11 mouse cellular contexts compared by ENCODE assay signal in the genomic region with DNA sequence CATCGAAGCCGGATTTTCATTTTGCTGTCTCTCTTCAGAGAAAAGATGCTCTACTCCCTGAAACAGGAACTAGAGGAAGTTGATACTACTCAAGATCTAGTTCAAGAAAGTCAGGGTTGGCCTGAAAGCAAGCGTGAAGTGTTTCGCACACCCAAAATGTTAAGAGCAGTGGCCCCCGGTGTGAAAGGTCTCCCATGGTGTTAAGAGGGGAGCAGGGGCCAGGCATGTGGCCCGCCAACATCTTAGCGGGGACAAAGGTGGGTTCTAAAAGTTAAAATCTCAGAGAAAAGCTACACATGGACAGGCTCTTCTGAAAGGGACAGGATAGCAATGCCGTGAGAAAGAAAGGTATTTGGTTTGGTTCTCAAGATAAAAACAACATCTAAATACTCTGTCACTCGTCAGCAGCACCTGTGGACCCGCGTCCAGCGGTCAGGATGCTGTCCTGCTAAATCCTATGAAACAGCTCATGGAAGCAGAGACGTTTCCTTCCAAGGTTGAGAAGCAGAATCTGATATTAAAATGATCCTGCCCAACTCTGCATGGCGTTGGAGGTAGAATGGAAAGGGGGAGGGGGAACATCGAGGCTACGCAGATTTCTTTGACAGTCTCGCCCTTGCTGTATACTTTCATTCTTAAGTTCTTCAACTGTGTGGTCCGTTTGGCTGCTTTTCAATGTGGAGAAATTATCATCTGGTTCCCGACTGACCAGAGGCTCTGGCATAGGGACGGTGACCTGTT. TPM values are rescaled to one million over a fixed set of nuclear protein-coding genes. Genes with fewer than 3 reads are reported as not detected.
A peak's percentile ranks its signal among the peaks of the same experiment; 100 is the strongest.
DNase-seq lines count a peak whose midpoint lies in the region; ATAC-seq and TF ChIP-seq lines count a peak whose summit lies in the region.
"Had no signal": no experiment of that assay in that cellular context is flagged by ENCODE, and none has a peak within 500 bp of the region (broad histone marks: within the 10 kb centered on the region; RNA-seq: fewer than 3 reads in every experiment).

No protein-coding gene starts in this region.

- DNase-seq in kidney, adult 8-10 months: no peak
- no peak for DNase-seq in liver, embryonic 14.5 days (ENCODE audit: low read depth in 3 of 3, low spot score in 3 of 3)
- DNase-seq in hindbrain, embryonic 10.5 days (ENCODE audit: low spot score): no peak
- no peak for DNase-seq in cerebellum, adult 9-11 months
- DNase-seq in right cerebral cortex, postnatal 4 days: no peak

- H3K4me3 ChIP-seq in kidney, embryonic 16.5 days (ENCODE audit: low read length): no peak overlapping the region
- H3K4me3 ChIP-seq in bone marrow macrophage, adult 2 months (ENCODE audit: insufficient read depth, low read length): peak overlapping the region; percentile 38
- peak overlapping the region; percentile 51 to 61 for H3K4me3 ChIP-seq in liver, embryonic 14.5 days (ENCODE audit: insufficient read depth in 1 of 2, low read depth in 2 of 2, low read length in 2 of 2)
- no peak overlapping the region for H3K4me3 ChIP-seq in hindbrain, embryonic 10.5 days
- H3K4me3 ChIP-seq: embryonic facial prominence, embryonic 15.5 days; hindbrain, embryonic 12.5 days; limb, embryonic 15.5 days had no signal

- H3K4me2 ChIP-seq in kidney, embryonic 16.5 days (replicated peaks; ENCODE audit: low read depth, low read length): no peak overlapping the region
- peak overlapping the region; percentile 65 for H3K4me2 ChIP-seq in liver, embryonic 14.5 days (ENCODE audit: low read depth)
- H3K4me2 ChIP-seq: embryonic facial prominence, embryonic 15.5 days; hindbrain, embryonic 12.5 days; limb, embryonic 15.5 days had no signal

- TF ChIP-seq POLR2A in bone marrow macrophage, adult 2 months (IDR thresholded peaks at IDR 0.05; ENCODE audit: borderline replicate concordance, low read depth, low read length): no peak

- TF ChIP-seq CTCF in bone marrow macrophage, adult 2 months (IDR thresholded peaks at IDR 0.05; ENCODE audit: low read depth, low read length): no peak
- TF ChIP-seq CTCF in liver, embryonic 14.5 days (IDR thresholded peaks at IDR 0.05; ENCODE audit: low read depth): no peak

- H3K4me1 ChIP-seq in kidney, embryonic 16.5 days (ENCODE audit: insufficient read depth, low read length): no peaks in the 10 kb centered on the region
- peaks cover 27% of the 10 kb centered on the region for H3K4me1 ChIP-seq in bone marrow macrophage, adult 2 months (ENCODE audit: control insufficient read depth, insufficient read depth, low read length)
- H3K4me1 ChIP-seq in liver, embryonic 14.5 days (replicated peaks; ENCODE audit: control insufficient read depth in 2 of 2, insufficient read depth in 2 of 2, low read length in 1 of 2): peaks cover 0 to 17% of the 10 kb centered on the region in 2 experiments; a peak in 2 of 4 replicates
- no peaks in the 10 kb centered on the region for H3K4me1 ChIP-seq in hindbrain, embryonic 10.5 days (replicated peaks)
- H3K4me1 ChIP-seq: embryonic facial prominence, embryonic 15.5 days; hindbrain, embryonic 12.5 days; limb, embryonic 15.5 days had no signal

- TF ChIP-seq EP300 in liver, embryonic 14.5 days (IDR thresholded peaks at IDR 0.05; ENCODE audit: low read depth): no peak

- H3K9ac ChIP-seq in kidney, embryonic 16.5 days (replicated peaks; ENCODE audit: low read length): no peak overlapping the region
- peak overlapping the region; percentile 52 for H3K9ac ChIP-seq in liver, embryonic 14.5 days (replicated peaks)
- H3K9ac ChIP-seq: embryonic facial prominence, embryonic 15.5 days; hindbrain, embryonic 12.5 days; limb, embryonic 15.5 days had no signal

- H3K27ac ChIP-seq in kidney, embryonic 16.5 days (ENCODE audit: low read length): 0 out of 2 replicates have a peak overlapping the region, but pooled peaks have one; percentile 12
- peak overlapping the region; percentile 46 for H3K27ac ChIP-seq in bone marrow macrophage, adult 2 months (ENCODE audit: insufficient read depth, low read depth, low read length)
- H3K27ac ChIP-seq in liver, embryonic 14.5 days: no peak overlapping the region
- H3K27ac ChIP-seq in hindbrain, embryonic 10.5 days: no peak overlapping the region
- H3K27ac ChIP-seq: embryonic facial prominence, embryonic 15.5 days; hindbrain, embryonic 12.5 days; limb, embryonic 15.5 days had no signal

- H3K36me3 ChIP-seq in kidney, embryonic 16.5 days (ENCODE audit: insufficient read depth, low read length): no peaks in the 10 kb centered on the region
- no peaks in the 10 kb centered on the region for H3K36me3 ChIP-seq in liver, embryonic 14.5 days (replicated peaks; ENCODE audit: control insufficient read depth, insufficient read depth, low read depth)
- H3K36me3 ChIP-seq in hindbrain, embryonic 10.5 days: no peaks in the 10 kb centered on the region
- H3K36me3 ChIP-seq: embryonic facial prominence, embryonic 15.5 days; hindbrain, embryonic 12.5 days; limb, embryonic 15.5 days had no signal

- WGBS in kidney, embryonic 16.5 days: 77% methylated on average over 20 of the region's 20 CpGs
- WGBS in liver, embryonic 14.5 days (ENCODE audit: insufficient replicate concordance): 36% methylated on average over 20 of the region's 20 CpGs
- WGBS in hindbrain, embryonic 10.5 days: 82% methylated on average over 20 of the region's 20 CpGs

- no peak for ATAC-seq in kidney, embryonic 16.5 days (ENCODE audit: low FRiP score, low TSS enrichment)
- peak; percentile 57 for ATAC-seq in CD4-positive, CD25-positive, alpha-beta regulatory T cell, adult 4 months
- peak; percentile 6; the same call in 1 of the 2 replicates for ATAC-seq in liver, embryonic 14.5 days (ENCODE audit: insufficient read depth)

- H3K9me3 ChIP-seq in kidney, embryonic 16.5 days (ENCODE audit: low read length): no peaks in the 10 kb centered on the region
- no peaks in the 10 kb centered on the region for H3K9me3 ChIP-seq in liver, embryonic 14.5 days (ENCODE audit: control insufficient read depth, low read length)
- no peaks in the 10 kb centered on the region for H3K9me3 ChIP-seq in hindbrain, embryonic 10.5 days
- H3K9me3 ChIP-seq: embryonic facial prominence, embryonic 15.5 days; hindbrain, embryonic 12.5 days; limb, embryonic 15.5 days had no signal

- H3K27me3 ChIP-seq in kidney, embryonic 16.5 days (ENCODE audit: insufficient read depth, low read length): no peaks in the 10 kb centered on the region
- H3K27me3 ChIP-seq in liver, embryonic 14.5 days (ENCODE audit: control insufficient read depth, insufficient read depth, low read length): no peaks in the 10 kb centered on the region
- no peaks in the 10 kb centered on the region for H3K27me3 ChIP-seq in hindbrain, embryonic 10.5 days (ENCODE audit: insufficient read depth, poor library complexity, severe bottlenecking)
- H3K27me3 ChIP-seq: embryonic facial prominence, embryonic 15.5 days; hindbrain, embryonic 12.5 days; limb, embryonic 15.5 days had no signal

RNA-seq across cellular contexts. Expression of a gene that starts 30.0 kb away (rescaled TPM):
- 42.6 and 44.5 TPM in 2 replicates for polyA plus RNA-seq in kidney, embryonic 16.5 days (2015; fragmentation: Nextera tagmentation; extraction: Ambion mirVana)
- 10 to 100 TPM; 35.0 to 37.8 TPM for polyA plus RNA-seq in CD4-positive, CD25-positive, alpha-beta regulatory T cell, adult 4 months (2017; shearing (Covaris generic))
- 10.9 and 12.2 TPM in 2 replicates for polyA plus RNA-seq in bone marrow macrophage, adult 2 months (2012; ENCODE audit: insufficient read depth, insufficient read length, missing spikeins)
- 1.3 and 2.1 TPM in 2 replicates for polyA plus RNA-seq in liver, embryonic 14.5 days (2012; rRNA removed)
- polyA plus RNA-seq in liver, embryonic 14.5 days (2014; fragmentation: Nextera tagmentation; extraction: Ambion mirVana): 4.0 and 4.3 TPM in 2 replicates
- polyA plus RNA-seq in hindbrain, embryonic 10.5 days (2016; fragmentation: Nextera tagmentation; extraction: Ambion mirVana): 37.9 and 39.4 TPM in 2 replicates

RNA-seq across cellular contexts. Expression of a gene that starts 30.1 kb away (rescaled TPM):
- 130 and 136 TPM in 2 replicates for polyA plus RNA-seq in kidney, embryonic 16.5 days (2015; fragmentation: Nextera tagmentation; extraction: Ambion mirVana)
- polyA plus RNA-seq in CD4-positive, CD25-positive, alpha-beta regulatory T cell, adult 4 months (2017; shearing (Covaris generic)): 100 to 1,000 TPM; 108 to 131 TPM
- polyA plus RNA-seq in bone marrow macrophage, adult 2 months (2012; ENCODE audit: insufficient read depth, insufficient read length, missing spikeins): 39.1 and 49.3 TPM in 2 replicates
- polyA plus RNA-seq in liver, embryonic 14.5 days (2012; rRNA removed): 10.5 and 13.2 TPM in 2 replicates
- 25.5 and 28.8 TPM in 2 replicates for polyA plus RNA-seq in liver, embryonic 14.5 days (2014; fragmentation: Nextera tagmentation; extraction: Ambion mirVana)
- 149 and 159 TPM in 2 replicates for polyA plus RNA-seq in hindbrain, embryonic 10.5 days (2016; fragmentation: Nextera tagmentation; extraction: Ambion mirVana)

RNA-seq across cellular contexts. Expression of a gene that starts 35.8 kb away (rescaled TPM):
- 18.1 and 22.2 TPM in 2 replicates for polyA plus RNA-seq in kidney, embryonic 16.5 days (2015; fragmentation: Nextera tagmentation; extraction: Ambion mirVana)
- 10 to 100 TPM; 61.7 to 77.0 TPM for polyA plus RNA-seq in CD4-positive, CD25-positive, alpha-beta regulatory T cell, adult 4 months (2017; shearing (Covaris generic))
- 227 and 230 TPM in 2 replicates for polyA plus RNA-seq in bone marrow macrophage, adult 2 months (2012; ENCODE audit: insufficient read depth, insufficient read length, missing spikeins)
- 11.6 and 13.2 TPM in 2 replicates for polyA plus RNA-seq in liver, embryonic 14.5 days (2012; rRNA removed)
- 18.8 and 18.9 TPM in 2 replicates for polyA plus RNA-seq in liver, embryonic 14.5 days (2014; fragmentation: Nextera tagmentation; extraction: Ambion mirVana)
- polyA plus RNA-seq in hindbrain, embryonic 10.5 days (2016; fragmentation: Nextera tagmentation; extraction: Ambion mirVana): 7.8 and 11.1 TPM in 2 replicates

RNA-seq across cellular contexts. Expression of a gene that starts 50.0 kb away (rescaled TPM):
- not detected in 2 replicates for polyA plus RNA-seq in kidney, embryonic 16.5 days (2015; fragmentation: Nextera tagmentation; extraction: Ambion mirVana)
- not detected for polyA plus RNA-seq in CD4-positive, CD25-positive, alpha-beta regulatory T cell, adult 4 months (2017; shearing (Covaris generic))
- polyA plus RNA-seq in bone marrow macrophage, adult 2 months (2012; ENCODE audit: insufficient read depth, insufficient read length, missing spikeins): 1.4 and 1.9 TPM in 2 replicates
- polyA plus RNA-seq in liver, embryonic 14.5 days (2012; rRNA removed): 0.52 and 0.90 TPM in 2 replicates
- 0.70 and 0.71 TPM in 2 replicates for polyA plus RNA-seq in liver, embryonic 14.5 days (2014; fragmentation: Nextera tagmentation; extraction: Ambion mirVana)
- not detected in 2 replicates for polyA plus RNA-seq in hindbrain, embryonic 10.5 days (2016; fragmentation: Nextera tagmentation; extraction: Ambion mirVana)
- polyA plus RNA-seq: hindbrain, embryonic 12.5 days had no signal

RNA-seq across cellular contexts. Expression of a gene that starts 50.5 kb away (rescaled TPM):
- 38.2 and 40.3 TPM in 2 replicates for polyA plus RNA-seq in kidney, embryonic 16.5 days (2015; fragmentation: Nextera tagmentation; extraction: Ambion mirVana)
- 10 to 100 TPM; 65.2 to 77.0 TPM for polyA plus RNA-seq in CD4-positive, CD25-positive, alpha-beta regulatory T cell, adult 4 months (2017; shearing (Covaris generic))
- 58.8 and 63.0 TPM in 2 replicates for polyA plus RNA-seq in bone marrow macrophage, adult 2 months (2012; ENCODE audit: insufficient read depth, insufficient read length, missing spikeins)
- polyA plus RNA-seq in liver, embryonic 14.5 days (2012; rRNA removed): 4.8 and 6.7 TPM in 2 replicates
- polyA plus RNA-seq in liver, embryonic 14.5 days (2014; fragmentation: Nextera tagmentation; extraction: Ambion mirVana): 9.1 and 9.5 TPM in 2 replicates
- 35.7 and 39.4 TPM in 2 replicates for polyA plus RNA-seq in hindbrain, embryonic 10.5 days (2016; fragmentation: Nextera tagmentation; extraction: Ambion mirVana)

Comparison
In these comparisons a context has a peak if more than half of its experiments do, and no peak if none do; other contexts are left out.
1. H3K27ac ChIP-seq: peak in kidney, embryonic 16.5 days (single experiment) and bone marrow macrophage, adult 2 months (single experiment); none in liver, embryonic 14.5 days (single experiment) and hindbrain, embryonic 10.5 days (single experiment).
2. H3K4me3 ChIP-seq: peak in bone marrow macrophage, adult 2 months (single experiment) and liver, embryonic 14.5 days (2 of 2); none in kidney, embryonic 16.5 days (single experiment) and hindbrain, embryonic 10.5 days (single experiment).